Mouse (Mus musculus): ENCODE results near the gene Cacna1c. TPM values are rescaled to one million over a fixed set of nuclear protein-coding genes. Genes with fewer than 3 reads are reported as not detected.

Gene Cacna1c
- polyA plus RNA-seq, 1 experiment from 2014 or later = 2.1 TPM

DNA sequence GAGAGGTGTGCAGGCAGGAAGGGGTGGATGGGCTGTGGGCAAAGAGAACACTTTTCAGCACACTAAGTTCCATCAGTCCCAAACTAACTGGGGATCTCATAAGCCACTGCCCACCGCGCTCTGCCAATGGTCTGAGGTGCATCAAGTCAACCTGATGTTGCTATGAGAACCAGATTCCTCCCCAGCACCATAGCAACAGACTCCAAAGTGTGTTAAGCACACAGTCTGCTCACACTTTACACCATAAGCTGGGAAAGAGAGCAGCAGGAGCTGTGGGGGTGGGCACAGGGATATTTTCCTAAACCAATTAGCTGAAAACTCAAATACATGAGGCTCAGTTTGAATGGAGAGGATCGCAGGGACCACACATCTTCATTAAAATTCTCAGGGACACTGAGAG is 345.1 kb downstream of the Cacna1c start:
- ATAC-seq = no peak
- TF ChIP-seq CTCF (IDR thresholded peaks at IDR 0.05) = no peak
- no peak for DNase-seq (ENCODE audit: low read depth, low spot score)
- H3K27me3 ChIP-seq = no peaks in the 10 kb centered on the region
- POLR2A ChIA-PET = no interaction called here
- CTCF ChIA-PET = no interaction called here
- in situ Hi-C loops (cut with MboI; ENCODE audit: low pct_unique_long_range_greater_than_20kb) = no loop called here

- no peaks in the 10 kb centered on the region for H3K27me3 ChIP-seq
- DNase-seq (ENCODE audit: low read depth, low spot score) = no peak
- CTCF ChIA-PET = interaction anchor here (1.0 to 1.4 kb wide), 3 partner anchors 14 to 22 kb away, joined by 3 to 4 read pairs (median 3); no protein-coding TSS in a partner anchor
- peak; percentile 56 for TF ChIP-seq CTCF (IDR thresholded peaks at IDR 0.05)
- in situ Hi-C loops (cut with MboI; ENCODE audit: low pct_unique_long_range_greater_than_20kb) = no loop called here
- POLR2A ChIA-PET = no interaction called here
- ATAC-seq = no peak
These were observed 347.6 kb downstream of the Cacna1c start for GRCm38 (mm10) chr6:118848640-118849039.

- in situ Hi-C loops (cut with MboI; ENCODE audit: low pct_unique_long_range_greater_than_20kb) = no loop called here
- no peak for TF ChIP-seq CTCF (IDR thresholded peaks at IDR 0.05)
- CTCF ChIA-PET = interaction anchor here (1.3 to 1.4 kb wide), 2 partner anchors 12 to 21 kb away, joined by 4 read pairs; no protein-coding TSS in a partner anchor
- no peak for ATAC-seq
- POLR2A ChIA-PET = no interaction called here
- no peaks in the 10 kb centered on the region for H3K27me3 ChIP-seq
- DNase-seq (ENCODE audit: low read depth, low spot score) = no peak
These were observed 348.5 kb downstream of the Cacna1c start for GRCm38 (mm10) chr6:118847751-118848150.

DNA sequence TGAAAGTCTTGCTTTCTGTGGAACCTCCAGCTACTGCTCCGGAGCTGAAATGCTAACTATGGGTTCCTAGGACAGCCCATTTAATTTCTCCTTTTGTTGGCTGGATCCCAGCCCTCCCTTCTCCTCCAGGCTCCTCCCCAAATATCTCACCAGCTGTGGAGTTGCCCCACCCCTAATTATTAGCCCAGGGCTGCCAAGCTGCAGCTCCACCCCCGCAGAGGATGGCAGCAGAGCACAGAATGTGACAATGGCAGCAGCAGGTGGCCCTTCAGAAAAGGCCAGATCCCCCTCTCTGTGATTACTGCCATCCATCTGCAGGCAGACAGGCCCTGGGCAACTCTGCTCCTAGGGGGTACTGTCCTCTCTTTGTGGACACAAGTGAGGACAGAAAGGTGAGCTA is 350.4 kb downstream of the Cacna1c start:
- ChIA-PET CTCF (interaction anchor here (1.0 kb wide), 1 partner anchor 105 kb away, joined by 3 read pairs; no protein-coding TSS in a partner anchor), POLR2A (interaction anchor here (0.7 kb wide), 1 partner anchor 44 kb away, joined by 3 read pairs; no protein-coding TSS in a partner anchor)
- no peak for DNase-seq (ENCODE audit: low read depth, low spot score)
- ATAC-seq = no peak
- no peaks in the 10 kb centered on the region for H3K27me3 ChIP-seq
- no peak for TF ChIP-seq CTCF (IDR thresholded peaks at IDR 0.05)
- in situ Hi-C loops (cut with MboI; ENCODE audit: low pct_unique_long_range_greater_than_20kb) = no loop called here

- DNase-seq (ENCODE audit: low read depth, low spot score) (no peak), ATAC-seq (no peak)
- TF ChIP-seq CTCF (IDR thresholded peaks at IDR 0.05) = no peak
- ChIA-PET CTCF (interaction anchor here (1.0 kb wide), 1 partner anchor 105 kb away, joined by 3 read pairs; no protein-coding TSS in a partner anchor), POLR2A (no interaction called here)
- in situ Hi-C loops (cut with MboI; ENCODE audit: low pct_unique_long_range_greater_than_20kb) = no loop called here
- no peaks in the 10 kb centered on the region for H3K27me3 ChIP-seq
These were observed 351.0 kb downstream of the Cacna1c start for GRCm38 (mm10) chr6:118845180-118845579.

- POLR2A ChIA-PET = interaction anchor here (0.6 to 0.7 kb wide), 2 partner anchors 13 to 340 kb away, joined by 3 to 8 read pairs; no protein-coding TSS in a partner anchor
- CTCF ChIA-PET = no interaction called here
- in situ Hi-C loops (cut with MboI; ENCODE audit: low pct_unique_long_range_greater_than_20kb) = no loop called here
- TF ChIP-seq CTCF (IDR thresholded peaks at IDR 0.05) = no peak
- DNase-seq (ENCODE audit: low read depth, low spot score) = no peak
- no peaks in the 10 kb centered on the region for H3K27me3 ChIP-seq
- ATAC-seq = no peak
These were observed 352.7 kb downstream of the Cacna1c start for GRCm38 (mm10) chr6:118843566-118843965.

- no peak for TF ChIP-seq CTCF (IDR thresholded peaks at IDR 0.05)
- no peak for ATAC-seq
- in situ Hi-C loops (cut with MboI; ENCODE audit: low pct_unique_long_range_greater_than_20kb) = no loop called here
- ChIA-PET CTCF (no interaction called here), POLR2A (no interaction called here)
- DNase-seq (ENCODE audit: low read depth, low spot score) = no peak
- H3K27me3 ChIP-seq = no peaks in the 10 kb centered on the region
These were observed 354.3 kb downstream of the Cacna1c start for GRCm38 (mm10) chr6:118841892-118842291.

- no peak for DNase-seq (ENCODE audit: low read depth, low spot score)
- in situ Hi-C loops (cut with MboI; ENCODE audit: low pct_unique_long_range_greater_than_20kb) = loop anchor here (10.0 kb wide), 1 partner anchor 194 kb away; no protein-coding TSS in a partner anchor
- ATAC-seq = no peak
- CTCF ChIA-PET = interaction anchor here (1.0 kb wide), 1 partner anchor 11 kb away, joined by 3 read pairs; no protein-coding TSS in a partner anchor
- POLR2A ChIA-PET = no interaction called here
- no peak for TF ChIP-seq CTCF (IDR thresholded peaks at IDR 0.05)
- no peaks in the 10 kb centered on the region for H3K27me3 ChIP-seq
These were observed 357.0 kb downstream of the Cacna1c start for GRCm38 (mm10) chr6:118838919-118839915.

GRCm38 (mm10) chr6:118836693-118837092 is 359.5 kb downstream of the Cacna1c start:
- ATAC-seq (no peak), DNase-seq (ENCODE audit: low read depth, low spot score) (no peak)
- CTCF ChIA-PET = no interaction called here
- in situ Hi-C loops (cut with MboI; ENCODE audit: low pct_unique_long_range_greater_than_20kb) = loop anchor here (10.0 kb wide), 1 partner anchor 192 kb away; no protein-coding TSS in a partner anchor
- no peaks in the 10 kb centered on the region for H3K27me3 ChIP-seq
- POLR2A ChIA-PET = no interaction called here
- TF ChIP-seq CTCF (IDR thresholded peaks at IDR 0.05) = no peak

- POLR2A ChIA-PET = no interaction called here
- DNase-seq (ENCODE audit: low read depth, low spot score) = no peak
These were observed 362.2 kb downstream of the Cacna1c start for GRCm38 (mm10) chr6:118834046-118834445.

More at GRCm38 (mm10) chr6:118834046-118834445, 362.2 kb downstream of the Cacna1c start:
- ATAC-seq = no peak
- CTCF ChIA-PET = interaction anchor here (1.3 to 1.5 kb wide), 2 partner anchors 15 to 187 kb away, joined by 3 read pairs; no protein-coding TSS in a partner anchor
- TF ChIP-seq CTCF (IDR thresholded peaks at IDR 0.05) = no peak
- in situ Hi-C loops (cut with MboI; ENCODE audit: low pct_unique_long_range_greater_than_20kb) = loop anchor here (10.0 kb wide), 1 partner anchor 189 kb away; no protein-coding TSS in a partner anchor
- H3K27me3 ChIP-seq = no peaks in the 10 kb centered on the region

All from Patski (cell line).